Mouse (Mus musculus): ENCODE measurements around the gene Ccdc169. TPM values are rescaled to one million over a fixed set of nuclear protein-coding genes. Genes with fewer than 3 reads are reported as not detected.

The Ccdc169 gene
- polyA plus RNA-seq, 1 experiment from 2014 or later = 0.05 TPM

DNA sequence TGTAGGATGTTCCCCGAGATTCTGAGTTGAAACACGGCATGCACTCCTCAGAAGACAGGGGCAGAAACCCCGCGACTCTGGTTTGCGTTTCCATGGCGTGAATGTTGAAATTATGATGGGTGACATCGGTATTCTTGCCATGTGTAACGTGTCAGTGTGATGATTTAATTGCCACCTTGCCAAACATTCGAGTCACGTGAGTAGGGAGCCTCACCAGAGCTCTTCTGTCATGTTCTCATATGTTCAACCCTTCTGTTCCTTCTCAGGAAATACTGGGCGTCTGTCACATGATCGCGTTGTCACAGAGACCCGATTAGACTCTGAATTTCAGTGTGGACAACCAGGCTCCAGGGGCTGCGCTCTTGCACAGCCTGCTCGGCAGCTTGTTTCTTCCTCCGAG is 31.1 kb upstream of the Ccdc169 start:
- H3K27ac ChIP-seq = no peak overlapping the region

DNA sequence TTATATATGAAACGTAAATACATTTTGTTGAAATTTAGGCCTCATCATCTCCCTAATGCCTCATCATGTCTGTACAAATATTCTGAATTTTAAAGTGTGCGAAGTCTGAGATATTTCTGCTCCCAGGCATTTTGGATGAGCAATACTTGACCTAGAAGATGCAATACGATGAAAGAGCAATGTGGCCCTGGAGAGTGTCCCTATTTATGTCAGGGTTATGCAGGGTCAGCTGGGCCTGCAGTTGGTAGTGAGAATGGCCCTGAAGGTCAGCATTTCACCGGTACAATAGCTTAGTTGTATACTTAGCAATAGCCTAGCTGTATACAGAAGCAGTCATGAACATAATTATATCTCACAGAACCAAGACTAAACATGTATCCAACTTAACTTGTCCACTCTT is 28.0 kb upstream of the Ccdc169 start:
- 0 out of 2 replicates have a peak, but pooled peaks cover 2% of the 10 kb centered on the region for H3K4me1 ChIP-seq (replicated peaks)
- no peak overlapping the region for H3K4me3 ChIP-seq (replicated peaks)
- H3K27ac ChIP-seq = no peak overlapping the region
- H3K9me3 ChIP-seq = no peaks in the 10 kb centered on the region
- H3K27me3 ChIP-seq (replicated peaks) = no peaks in the 10 kb centered on the region
- no peaks in the 10 kb centered on the region for H3K36me3 ChIP-seq
- no peak for ATAC-seq
- no peak overlapping the region for H3K9ac ChIP-seq
- H3K4me2 ChIP-seq (replicated peaks) = no peak overlapping the region
- WGBS = 64% methylated on average over 4 of the region's 4 CpGs

More for the DNA sequence above, 31.1 kb upstream of the Ccdc169 start:
- 82% methylated on average over 17 of the region's 17 CpGs for WGBS
- Histone ChIP-seq H3K4me1 (replicated peaks) (no peaks in the 10 kb centered on the region), H3K27me3 (replicated peaks) (no peaks in the 10 kb centered on the region), H3K9ac (no peak overlapping the region), H3K9me3 (no peaks in the 10 kb centered on the region), H3K36me3 (no peaks in the 10 kb centered on the region), H3K4me3 (replicated peaks) (no peak overlapping the region), H3K4me2 (replicated peaks) (no peak overlapping the region)
- ATAC-seq = peak; percentile 11; the same call in 1 of the 2 replicates

DNA sequence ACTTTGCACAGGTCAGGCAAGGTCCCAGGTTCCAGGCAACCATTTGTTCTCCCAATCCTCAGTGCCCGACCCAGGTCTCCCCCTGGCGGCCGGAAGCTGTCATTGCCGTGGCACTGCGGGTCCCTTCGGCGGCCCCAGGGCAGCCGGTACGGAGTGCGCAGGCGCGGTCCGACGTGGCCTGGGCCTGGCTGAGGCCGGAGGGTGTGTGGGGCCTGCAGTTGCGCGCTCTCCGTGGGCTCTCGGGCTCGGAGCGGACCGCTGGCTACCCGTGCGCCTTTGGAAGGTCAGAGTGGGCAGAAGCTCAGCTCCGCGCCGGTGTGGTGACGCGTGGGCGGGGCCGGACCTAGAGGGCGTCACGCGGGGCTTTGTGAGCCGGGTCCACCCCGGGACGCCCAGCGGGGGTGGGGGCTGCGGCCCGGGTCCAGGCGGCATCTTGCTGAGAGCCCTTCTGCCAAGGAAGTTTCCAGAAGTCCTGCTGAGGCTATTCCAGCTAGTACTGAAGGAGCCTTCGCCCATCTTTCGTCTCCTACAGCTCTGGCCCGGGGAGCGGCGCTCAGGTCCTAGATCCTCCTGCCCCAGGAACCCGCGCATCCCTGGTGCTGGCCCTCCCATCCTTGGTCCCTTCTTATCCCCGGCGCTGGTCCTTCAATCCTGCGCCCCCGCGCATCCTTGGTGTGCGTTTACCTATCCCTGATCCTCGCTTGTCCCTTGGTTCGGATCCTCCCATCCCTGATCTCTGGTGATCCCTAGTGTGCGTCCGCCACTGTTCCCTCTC is 25.0 kb upstream of the Ccdc169 start, which contains the start of gene Spg20:
TSS of gene Spg20 (plus strand) at position 174 of the 775 bp plus-strand sequence.
- H3K27me3 ChIP-seq (replicated peaks) = no peaks in the 10 kb centered on the region
- H3K4me2 ChIP-seq (replicated peaks) = peak within 1 kb of the TSS; percentile 67
- peak within 1 kb of the TSS; percentile 65 for H3K4me3 ChIP-seq (replicated peaks)
- WGBS = under 1% methylated on average over 57 of the region's 58 CpGs
- peaks cover 2% of the 10 kb centered on the region; the same call in 1 of the 2 replicates for H3K36me3 ChIP-seq
- peak within 1 kb of the TSS; percentile 86 for H3K27ac ChIP-seq
- peak within 1 kb of the TSS; percentile 92 for H3K9ac ChIP-seq
- peak; percentile 96 for ATAC-seq
- no peaks in the 10 kb centered on the region for H3K9me3 ChIP-seq
- H3K4me1 ChIP-seq (replicated peaks) = peaks cover 7% of the 10 kb centered on the region

DNA sequence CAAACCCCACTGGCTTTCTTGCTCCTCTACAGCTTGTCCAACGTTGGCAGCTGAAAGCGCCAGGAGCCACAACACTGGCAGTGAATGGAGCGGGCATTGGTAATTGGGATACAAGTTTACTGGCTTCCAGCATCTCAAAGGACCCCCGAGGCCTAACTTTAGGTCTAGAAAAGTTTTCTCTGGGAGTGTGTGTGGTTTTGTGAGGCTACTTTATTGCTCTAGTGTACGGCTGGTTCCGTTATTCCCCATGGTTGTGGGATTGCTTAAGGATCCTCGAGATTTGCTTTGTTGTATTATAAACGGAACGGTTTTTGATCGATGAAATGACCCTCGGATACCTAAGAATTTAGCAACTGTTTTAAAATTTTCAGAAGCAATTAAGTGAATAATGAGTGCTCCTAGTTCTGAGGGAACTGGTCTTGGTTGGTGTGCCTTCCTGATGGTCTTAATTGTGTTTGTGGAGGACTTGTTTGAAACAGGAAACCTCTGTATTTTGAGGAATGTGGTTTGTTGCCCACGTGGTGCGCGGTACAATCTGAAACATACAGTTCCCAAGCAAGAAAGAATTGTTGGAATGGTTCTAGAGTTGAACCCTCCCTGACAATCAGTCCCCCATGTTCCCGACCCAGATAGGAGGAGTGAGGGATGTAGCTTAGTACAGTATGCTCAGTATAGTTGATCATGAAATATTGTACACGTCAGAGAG is 24.3 kb upstream of the Ccdc169 start:
- ATAC-seq = 0 out of 2 replicates have a peak, but pooled peaks have one; percentile 3
- WGBS = 29% methylated on average over 16 of the region's 16 CpGs
- Histone ChIP-seq H3K4me2 (replicated peaks) (peak overlapping the region; percentile 67), H3K27ac (peak overlapping the region; percentile 86), H3K36me3 (peaks cover 9% of the 10 kb centered on the region), H3K9me3 (no peaks in the 10 kb centered on the region), H3K9ac (peak overlapping the region; percentile 92), H3K4me3 (replicated peaks) (peak overlapping the region; percentile 65), H3K4me1 (replicated peaks) (peaks cover 7% of the 10 kb centered on the region), H3K27me3 (replicated peaks) (no peaks in the 10 kb centered on the region)

DNA sequence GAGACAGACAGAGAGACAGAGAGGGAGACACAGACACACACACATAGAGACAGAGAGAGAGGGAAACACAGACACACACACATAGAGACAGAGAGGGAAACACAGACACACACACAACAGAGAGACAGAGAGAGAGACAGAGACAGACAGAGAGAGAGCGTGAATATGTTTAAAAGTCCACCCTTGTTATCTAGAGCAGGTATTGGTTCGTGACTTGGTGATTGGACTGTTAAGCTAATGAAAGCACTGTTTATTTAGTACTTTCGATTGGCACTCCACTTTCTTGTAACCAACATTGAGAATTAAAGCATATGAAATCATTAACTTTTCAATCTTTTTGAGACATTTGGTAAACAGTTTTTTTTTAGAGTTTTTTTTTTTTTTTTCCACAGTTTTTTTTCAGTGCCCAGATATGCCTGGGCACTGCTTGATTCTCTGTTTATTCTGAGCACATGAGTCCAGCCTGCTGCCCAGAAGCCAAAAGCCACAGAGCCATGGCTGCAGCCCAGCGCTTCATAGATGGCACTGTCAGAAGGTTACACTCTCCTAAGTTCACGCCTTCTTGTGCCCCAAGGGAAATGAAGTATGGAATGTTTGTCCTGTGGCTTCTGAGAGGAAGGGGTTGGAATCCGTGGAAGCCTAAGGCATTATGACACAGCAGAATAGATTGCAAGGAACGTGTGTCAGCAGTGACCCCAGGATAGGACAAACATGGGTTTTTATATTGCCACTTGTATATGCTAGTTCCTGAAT is 22.6 kb upstream of the Ccdc169 start:
- Histone ChIP-seq H3K9me3 (no peaks in the 10 kb centered on the region), H3K4me1 (replicated peaks) (peaks cover 7% of the 10 kb centered on the region), H3K4me2 (replicated peaks) (no peak overlapping the region), H3K27me3 (replicated peaks) (no peaks in the 10 kb centered on the region), H3K27ac (no peak overlapping the region), H3K9ac (no peak overlapping the region), H3K36me3 (peaks cover 18% of the 10 kb centered on the region), H3K4me3 (replicated peaks) (no peak overlapping the region)
- 59% methylated on average over 7 of the region's 7 CpGs for WGBS
- no peak for ATAC-seq

DNA sequence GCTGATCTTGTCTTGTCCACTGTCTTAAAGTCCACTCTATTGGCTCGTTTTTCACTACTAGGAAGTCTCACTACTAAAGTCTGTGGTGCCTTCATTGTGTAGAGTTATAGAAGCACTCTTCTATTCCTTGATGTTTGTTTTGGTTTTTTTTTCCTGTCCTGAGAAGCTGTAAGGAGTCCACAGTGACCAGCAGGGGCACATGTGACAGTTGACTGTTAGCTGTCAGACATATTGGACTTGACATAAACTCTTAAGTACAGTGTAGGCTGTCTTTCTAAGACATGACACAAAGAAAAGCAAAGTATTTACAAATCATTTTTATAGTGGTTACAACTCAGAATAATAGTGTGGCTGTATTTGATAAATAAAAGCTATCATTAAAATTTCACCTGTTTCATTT is 22.1 kb upstream of the Ccdc169 start:
- ATAC-seq = no peak
- no peak overlapping the region for H3K27ac ChIP-seq
- no peak overlapping the region for H3K4me3 ChIP-seq (replicated peaks)
- H3K36me3 ChIP-seq = peaks cover 18% of the 10 kb centered on the region
- no peaks in the 10 kb centered on the region for H3K9me3 ChIP-seq
- 54% methylated on average over 1 of the region's 1 CpGs for WGBS
- H3K4me1 ChIP-seq (replicated peaks) = peaks cover 7% of the 10 kb centered on the region
- no peaks in the 10 kb centered on the region for H3K27me3 ChIP-seq (replicated peaks)
- no peak overlapping the region for H3K9ac ChIP-seq
- no peak overlapping the region for H3K4me2 ChIP-seq (replicated peaks)

DNA sequence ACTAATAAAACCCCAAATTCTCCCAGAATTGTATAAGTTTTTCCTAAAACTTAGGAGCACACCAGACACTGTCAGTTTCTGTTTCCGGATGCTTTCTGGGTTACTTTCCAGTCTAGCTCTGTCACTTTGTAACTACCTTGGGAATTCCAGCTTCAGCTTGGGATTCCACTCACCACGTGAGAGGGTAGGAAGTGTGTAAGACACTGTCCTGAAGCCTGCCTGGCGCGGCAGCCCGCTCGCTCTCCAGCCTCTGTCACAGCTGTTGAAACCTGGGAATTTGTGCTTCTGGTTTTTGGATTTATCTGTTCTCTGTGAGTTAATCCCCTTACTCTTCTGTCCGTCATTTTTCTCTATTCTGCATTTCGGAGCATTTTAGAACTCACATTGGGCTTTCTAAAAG is 21.1 kb upstream of the Ccdc169 start:
- Histone ChIP-seq H3K9ac (no peak overlapping the region), H3K9me3 (no peaks in the 10 kb centered on the region), H3K4me2 (replicated peaks) (no peak overlapping the region), H3K36me3 (peaks cover 18% of the 10 kb centered on the region), H3K27ac (no peak overlapping the region), H3K4me3 (replicated peaks) (no peak overlapping the region), H3K27me3 (replicated peaks) (no peaks in the 10 kb centered on the region), H3K4me1 (replicated peaks) (peaks cover 7% of the 10 kb centered on the region)
- 88% methylated on average over 8 of the region's 8 CpGs for WGBS
- ATAC-seq = no peak

DNA sequence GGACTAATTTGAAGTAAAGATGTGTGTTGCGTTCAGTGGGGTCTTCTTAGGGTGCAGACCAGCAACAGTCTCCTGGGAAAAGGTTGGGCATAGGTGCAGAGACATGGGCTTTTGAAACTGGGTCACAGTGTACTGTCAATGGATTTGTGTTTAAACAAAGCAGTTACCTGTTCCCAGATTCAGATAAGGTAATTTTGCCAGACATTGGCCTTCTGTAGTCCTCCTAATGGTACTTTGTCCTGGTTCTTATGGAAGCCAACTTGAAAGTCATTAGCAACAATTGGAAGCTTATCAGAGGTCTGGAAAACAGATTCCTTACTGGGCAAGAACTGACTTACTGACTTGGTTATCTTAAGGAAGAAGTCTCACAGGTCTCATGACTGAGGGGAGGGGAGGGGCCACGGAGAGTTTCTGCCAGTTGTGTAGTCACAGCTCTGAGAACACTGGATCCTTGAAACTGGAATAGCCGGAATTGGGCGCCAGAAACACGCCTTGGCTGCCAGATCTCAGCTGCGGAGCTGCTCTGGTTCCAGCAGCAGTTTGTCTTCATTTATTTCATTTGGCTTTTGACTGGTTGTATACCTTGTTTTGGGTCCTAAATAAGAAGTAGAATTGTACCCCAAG is 17.8 kb upstream of the Ccdc169 start:
- H3K27ac ChIP-seq = no peak overlapping the region
- H3K36me3 ChIP-seq = peaks cover 29% of the 10 kb centered on the region
- no peaks in the 10 kb centered on the region for H3K27me3 ChIP-seq (replicated peaks)
- ATAC-seq = peak; percentile 70
- H3K9me3 ChIP-seq = no peaks in the 10 kb centered on the region
- H3K4me3 ChIP-seq (replicated peaks) = no peak overlapping the region
- H3K9ac ChIP-seq = no peak overlapping the region
- H3K4me2 ChIP-seq (replicated peaks) = no peak overlapping the region
- WGBS = 79% methylated on average over 6 of the region's 6 CpGs
- peaks cover 3% of the 10 kb centered on the region for H3K4me1 ChIP-seq (replicated peaks)

DNA sequence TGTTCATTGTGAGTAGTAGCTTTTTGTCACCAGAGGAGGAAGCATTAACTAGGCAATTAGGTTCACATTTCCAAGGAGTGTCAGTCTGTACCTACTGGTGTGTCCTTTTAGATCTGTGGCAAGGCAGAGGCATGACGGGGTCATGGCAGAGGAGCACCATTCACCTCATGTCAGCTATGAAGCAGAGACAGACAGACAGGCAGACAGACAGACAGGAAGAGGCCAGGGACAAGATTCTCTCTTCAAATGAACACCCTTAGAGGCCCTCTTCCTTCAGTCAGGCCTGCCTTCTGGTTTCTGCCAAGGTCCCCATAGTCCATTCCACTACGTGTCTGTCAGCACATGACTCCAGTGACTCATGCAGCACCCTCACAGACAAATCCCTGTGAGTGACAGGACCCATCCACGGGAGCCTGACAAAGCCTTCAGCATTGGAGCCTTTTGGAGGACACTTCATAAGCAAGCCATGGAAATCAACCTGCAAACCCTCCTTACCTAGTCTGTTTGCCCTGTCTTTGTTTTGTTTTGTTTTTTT is 14.7 kb upstream of the Ccdc169 start:
- 85% methylated on average over 3 of the region's 3 CpGs for WGBS

DNA sequence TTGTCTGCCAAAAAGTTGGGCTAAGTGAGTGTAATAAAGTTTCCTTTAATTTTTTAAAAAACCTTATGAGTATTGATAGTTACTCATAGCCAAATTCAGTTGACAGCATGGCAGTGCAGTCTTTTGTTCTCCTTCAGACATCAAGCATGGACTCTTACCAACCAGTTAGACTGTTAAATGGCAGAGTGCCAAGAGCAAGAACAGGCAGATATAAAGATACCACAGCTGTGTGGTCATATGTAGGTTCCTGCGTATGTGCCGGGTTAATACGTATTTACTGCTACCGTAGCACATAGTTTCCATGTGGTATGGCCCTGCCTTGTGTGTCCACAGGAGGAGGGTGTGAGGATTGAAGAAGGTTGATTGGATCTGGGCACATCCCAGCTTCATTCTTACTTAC is 14.1 kb upstream of the Ccdc169 start:
- peaks cover 37% of the 10 kb centered on the region; the same call in 1 of the 2 replicates for H3K36me3 ChIP-seq
- H3K4me1 ChIP-seq (replicated peaks) = no peaks in the 10 kb centered on the region
- no peak overlapping the region for H3K4me2 ChIP-seq (replicated peaks)
- WGBS = 83% methylated on average over 4 of the region's 4 CpGs
- H3K9ac ChIP-seq = no peak overlapping the region
- no peak overlapping the region for H3K27ac ChIP-seq
- H3K27me3 ChIP-seq (replicated peaks) = no peaks in the 10 kb centered on the region
- no peak for ATAC-seq
- no peaks in the 10 kb centered on the region for H3K9me3 ChIP-seq
- H3K4me3 ChIP-seq (replicated peaks) = no peak overlapping the region

More for the DNA sequence above, 14.7 kb upstream of the Ccdc169 start:
- H3K9me3 ChIP-seq = no peaks in the 10 kb centered on the region
- H3K36me3 ChIP-seq = peaks cover 37% of the 10 kb centered on the region
- no peak overlapping the region for H3K9ac ChIP-seq
- no peak overlapping the region for H3K27ac ChIP-seq
- no peaks in the 10 kb centered on the region for H3K27me3 ChIP-seq (replicated peaks)
- no peaks in the 10 kb centered on the region for H3K4me1 ChIP-seq (replicated peaks)
- no peak overlapping the region for H3K4me3 ChIP-seq (replicated peaks)
- no peak overlapping the region for H3K4me2 ChIP-seq (replicated peaks)
- ATAC-seq = no peak

DNA sequence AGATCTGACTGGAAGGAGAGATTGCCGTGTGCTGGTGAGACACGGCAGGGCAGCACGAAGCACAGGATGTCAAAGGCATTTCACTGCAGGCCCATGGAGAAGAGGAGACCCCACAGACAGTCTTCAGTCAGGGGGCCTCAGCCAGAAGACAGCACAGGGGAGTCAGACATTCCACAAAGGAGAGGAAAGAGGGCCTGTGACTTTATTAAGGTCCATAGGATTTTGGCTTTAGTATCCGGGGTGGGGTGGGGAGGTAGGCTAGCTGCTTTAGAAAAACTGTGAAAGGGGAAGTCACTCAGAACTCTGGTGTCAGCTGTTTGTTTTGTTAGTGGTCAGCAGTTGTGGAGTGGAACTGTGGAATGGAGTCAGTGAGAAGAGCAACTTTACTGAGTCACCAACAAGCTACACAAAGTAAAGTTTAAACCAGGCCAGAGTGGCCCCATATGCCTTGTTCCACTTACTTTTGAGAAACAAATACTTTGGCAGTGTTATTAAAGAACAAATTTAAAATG is 7.9 kb upstream of the Ccdc169 start:
- Histone ChIP-seq H3K36me3 (peaks cover 32% of the 10 kb centered on the region), H3K9ac (no peak overlapping the region)
- WGBS = 87% methylated on average over 4 of the region's 4 CpGs

More for the DNA sequence above, 7.9 kb upstream of the Ccdc169 start:
- Histone ChIP-seq H3K27me3 (replicated peaks) (no peaks in the 10 kb centered on the region), H3K27ac (no peak overlapping the region), H3K4me3 (replicated peaks) (no peak overlapping the region), H3K9me3 (no peaks in the 10 kb centered on the region), H3K4me2 (replicated peaks) (no peak overlapping the region), H3K4me1 (replicated peaks) (no peaks in the 10 kb centered on the region)
- no peak for ATAC-seq
